9 mouse cellular contexts compared by ENCODE assay signal in genomic region chr11:43492663-43493062, GRCm38 (mm10). TPM values are rescaled to one million over a fixed set of nuclear protein-coding genes. Genes with fewer than 3 reads are reported as not detected.
DNase-seq lines count a peak whose midpoint lies in the region; ATAC-seq and TF ChIP-seq lines count a peak whose summit lies in the region.
"Had no signal": no experiment of that assay in that cellular context is flagged by ENCODE, and none has a peak within 500 bp of the region (broad histone marks: within the 10 kb centered on the region; RNA-seq: fewer than 3 reads in every experiment).

No protein-coding gene starts in this region.

- H3K4me2 ChIP-seq in kidney, embryonic 14.5 days (replicated peaks; ENCODE audit: low read depth, low read length), result no peak overlapping the region
- H3K4me2 ChIP-seq in limb, embryonic 14.5 days (replicated peaks; ENCODE audit: low read depth, low read length, severe bottlenecking), result no peak overlapping the region
- H3K4me2 ChIP-seq in neural tube, embryonic 11.5 days (ENCODE audit: low read depth), result no peak overlapping the region
- H3K4me2 ChIP-seq: embryonic facial prominence, embryonic 12.5 days had no signal

- H3K27ac ChIP-seq in cortical plate, adult 2 months (ENCODE audit: insufficient read depth, low read length), result no peak overlapping the region
- no peak overlapping the region for H3K27ac ChIP-seq in kidney, embryonic 14.5 days (ENCODE audit: low read depth, low read length)
- H3K27ac ChIP-seq in limb, embryonic 14.5 days (replicated peaks; ENCODE audit: low read depth, low read length), result no peak overlapping the region
- H3K27ac ChIP-seq in neural tube, embryonic 11.5 days (ENCODE audit: low read depth, low read length), result no peak overlapping the region
- H3K27ac ChIP-seq in testis, adult 2 months (ENCODE audit: control insufficient read depth, insufficient read depth, low read depth, low read length), result no peak overlapping the region
- H3K27ac ChIP-seq: embryonic facial prominence, embryonic 12.5 days had no signal

- no peaks in the 10 kb centered on the region for H3K4me1 ChIP-seq in cortical plate, adult 2 months (ENCODE audit: control insufficient read depth, insufficient read depth, low read length)
- no peaks in the 10 kb centered on the region for H3K4me1 ChIP-seq in kidney, embryonic 14.5 days (ENCODE audit: control insufficient read depth, insufficient read depth, low read length)
- no peaks in the 10 kb centered on the region for H3K4me1 ChIP-seq in limb, embryonic 14.5 days (ENCODE audit: control insufficient read depth, insufficient read depth, low read length)
- H3K4me1 ChIP-seq in neural tube, embryonic 11.5 days (ENCODE audit: control insufficient read depth, insufficient read depth, low read length), result no peaks in the 10 kb centered on the region
- peaks cover 5% of the 10 kb centered on the region for H3K4me1 ChIP-seq in testis, adult 2 months (ENCODE audit: control insufficient read depth, insufficient read depth, low read length)
- H3K4me1 ChIP-seq: embryonic facial prominence, embryonic 12.5 days had no signal

- peak; percentile 54 for DNase-seq in A20 (ENCODE audit: low read depth, low spot score)
- peak; percentile 71 to 91 for DNase-seq in adrenal gland, adult (ENCODE audit: inconsistent age in 2 of 2, low spot score in 1 of 2)
- peak; percentile 67 to 68 for DNase-seq in gastrocnemius, postnatal 36 days
- peak; percentile 79 for DNase-seq in limb, embryonic 14.5 days (ENCODE audit: low spot score)
- DNase-seq in neural tube, embryonic 11.5 days (ENCODE audit: low spot score), result peak; percentile 73

- H3K9ac ChIP-seq in kidney, embryonic 14.5 days (ENCODE audit: low read depth, low read length), result no peak overlapping the region
- H3K9ac ChIP-seq in limb, embryonic 14.5 days (ENCODE audit: low read depth, low read length, severe bottlenecking), result no peak overlapping the region
- no peak overlapping the region for H3K9ac ChIP-seq in neural tube, embryonic 11.5 days (ENCODE audit: low read length)
- H3K9ac ChIP-seq: embryonic facial prominence, embryonic 12.5 days had no signal

- H3K27me3 ChIP-seq in kidney, embryonic 14.5 days (ENCODE audit: control insufficient read depth, insufficient read depth, low read length), result no peaks in the 10 kb centered on the region
- H3K27me3 ChIP-seq in limb, embryonic 14.5 days (ENCODE audit: control insufficient read depth, insufficient read depth, low read length), result no peaks in the 10 kb centered on the region
- no peaks in the 10 kb centered on the region for H3K27me3 ChIP-seq in neural tube, embryonic 11.5 days (ENCODE audit: control insufficient read depth, insufficient read depth, low read length)
- H3K27me3 ChIP-seq in testis, adult 2 months (ENCODE audit: control insufficient read depth, insufficient read depth, low read length), result no peaks in the 10 kb centered on the region
- H3K27me3 ChIP-seq: embryonic facial prominence, embryonic 12.5 days had no signal

- no peaks in the 10 kb centered on the region for H3K36me3 ChIP-seq in kidney, embryonic 14.5 days (ENCODE audit: control insufficient read depth, insufficient read depth, low read length)
- H3K36me3 ChIP-seq in limb, embryonic 14.5 days (ENCODE audit: control insufficient read depth, insufficient read depth, low read length), result no peaks in the 10 kb centered on the region
- no peaks in the 10 kb centered on the region for H3K36me3 ChIP-seq in neural tube, embryonic 11.5 days (ENCODE audit: control insufficient read depth, insufficient read depth, low read length)
- H3K36me3 ChIP-seq in testis, adult 2 months (ENCODE audit: control insufficient read depth, insufficient read depth, low read length), result no peaks in the 10 kb centered on the region
- H3K36me3 ChIP-seq: embryonic facial prominence, embryonic 12.5 days had no signal

- TF ChIP-seq POLR2A in cortical plate, adult 2 months (IDR thresholded peaks at IDR 0.05; ENCODE audit: extremely low read depth, insufficient read depth, low read length), result no peak
- no peak for TF ChIP-seq POLR2A in limb, embryonic 14.5 days (IDR thresholded peaks at IDR 0.05; ENCODE audit: borderline replicate concordance, extremely low read depth, insufficient read depth, insufficient read length)
- TF ChIP-seq POLR2A in testis, adult 2 months (IDR thresholded peaks at IDR 0.05; ENCODE audit: control insufficient read depth, low read depth, low read length), result no peak

- TF ChIP-seq CTCF in cortical plate, adult 2 months (IDR thresholded peaks at IDR 0.05; ENCODE audit: extremely low read depth, insufficient read depth, low read length), result peak; percentile 91
- peak; percentile 94; the same call in 1 of the 2 replicates for TF ChIP-seq CTCF in testis, adult 2 months (IDR thresholded peaks at IDR 0.05; ENCODE audit: control insufficient read depth, insufficient read depth, insufficient replicate concordance, low read depth, low read length)

- H3K4me3 ChIP-seq in cortical plate, adult 2 months (ENCODE audit: insufficient read depth, low read length), result no peak overlapping the region
- H3K4me3 ChIP-seq in kidney, embryonic 14.5 days (ENCODE audit: low read length), result no peak overlapping the region
- no peak overlapping the region for H3K4me3 ChIP-seq in limb, embryonic 14.5 days (replicated peaks; ENCODE audit: low read length)
- no peak overlapping the region for H3K4me3 ChIP-seq in neural tube, embryonic 11.5 days (ENCODE audit: low read depth, low read length)
- no peak overlapping the region for H3K4me3 ChIP-seq in testis, adult 2 months (ENCODE audit: control insufficient read depth, low read depth, low read length)
- H3K4me3 ChIP-seq: embryonic facial prominence, embryonic 12.5 days had no signal

- intact Hi-C loops in gastrocnemius, postnatal 36 days (cut with DNase I), result loop anchor here (5.0 kb wide), 3 partner anchors 40 to 95 kb away; partner anchors contain the start of gene 4933415A04Rik

- H3K9me3 ChIP-seq in kidney, embryonic 14.5 days (ENCODE audit: control insufficient read depth, low read length), result no peaks in the 10 kb centered on the region
- no peaks in the 10 kb centered on the region for H3K9me3 ChIP-seq in limb, embryonic 14.5 days (ENCODE audit: control insufficient read depth, low read length)
- H3K9me3 ChIP-seq in neural tube, embryonic 11.5 days (ENCODE audit: control insufficient read depth, low read length), result no peaks in the 10 kb centered on the region
- H3K9me3 ChIP-seq: embryonic facial prominence, embryonic 12.5 days had no signal

- peak; percentile 56 for ATAC-seq in kidney, embryonic 14.5 days (ENCODE audit: low FRiP score, low TSS enrichment)
- ATAC-seq in limb, embryonic 14.5 days (ENCODE audit: low FRiP score, low read depth), result peak; percentile 38; the same call in 1 of the 2 replicates
- 0 out of 2 replicates have a peak, but pooled peaks have one; percentile 22 for ATAC-seq in neural tube, embryonic 11.5 days (ENCODE audit: insufficient read depth, low FRiP score, low TSS enrichment)

- WGBS in kidney, embryonic 14.5 days, result 30% methylated on average over 7 of the region's 7 CpGs
- whole genome bisulfite sequencing in limb, embryonic 14.5 days, result 29% methylated on average over 7 of the region's 7 CpGs
- WGBS in neural tube, embryonic 11.5 days, result 35% methylated on average over 7 of the region's 7 CpGs

RNA-seq across cellular contexts. Expression of gene C1qtnf2, which starts 18.6 kb away (rescaled TPM):
- polyA plus RNA-seq in cortical plate, adult 2 months (2012; rRNA removed), result 2.1 and 3.7 TPM in 2 replicates
- total RNA-seq in gastrocnemius, postnatal 36 days (2021), result 1 to 10 TPM; 3.0 to 3.8 TPM
- 13.4 and 17.9 TPM in 2 replicates for polyA plus RNA-seq in kidney, embryonic 14.5 days (2014; fragmentation: Nextera tagmentation; extraction: Ambion mirVana)
- polyA plus RNA-seq in limb, embryonic 14.5 days (2012; rRNA removed), result 32.7 and 32.9 TPM in 2 replicates
- 40.3 and 46.1 TPM in 2 replicates for polyA plus RNA-seq in limb, embryonic 14.5 days (2014; fragmentation: Nextera tagmentation; extraction: Ambion mirVana)
- 1.5 and 1.9 TPM in 2 replicates for polyA plus RNA-seq in neural tube, embryonic 11.5 days (2014; fragmentation: Nextera tagmentation; extraction: Ambion mirVana)
- polyA plus RNA-seq in testis, adult 2 months (2012; rRNA removed), result 1.3 and 1.4 TPM in 2 replicates

RNA-seq across cellular contexts. Expression of gene Ccnjl, which starts 35.9 kb away (rescaled TPM):
- 1.7 and 2.3 TPM in 2 replicates for polyA plus RNA-seq in cortical plate, adult 2 months (2012; rRNA removed)
- total RNA-seq in gastrocnemius, postnatal 36 days (2021), result under 1 TPM; 0.12 to 0.13 TPM
- polyA plus RNA-seq in kidney, embryonic 14.5 days (2014; fragmentation: Nextera tagmentation; extraction: Ambion mirVana), result 25.8 and 31.1 TPM in 2 replicates
- 5.1 and 5.9 TPM in 2 replicates for polyA plus RNA-seq in limb, embryonic 14.5 days (2012; rRNA removed)
- 7.7 and 11.5 TPM in 2 replicates for polyA plus RNA-seq in limb, embryonic 14.5 days (2014; fragmentation: Nextera tagmentation; extraction: Ambion mirVana)
- 44.0 and 45.2 TPM in 2 replicates for polyA plus RNA-seq in neural tube, embryonic 11.5 days (2014; fragmentation: Nextera tagmentation; extraction: Ambion mirVana)
- 2.4 and 2.8 TPM in 2 replicates for polyA plus RNA-seq in testis, adult 2 months (2012; rRNA removed)

RNA-seq across cellular contexts. Expression of gene Slu7, which starts 59.1 kb away (rescaled TPM):
- polyA plus RNA-seq in cortical plate, adult 2 months (2012; rRNA removed), result 20.1 and 20.9 TPM in 2 replicates
- total RNA-seq in gastrocnemius, postnatal 36 days (2021), result 10 to 100 TPM; 25.2 to 32.2 TPM
- polyA plus RNA-seq in kidney, embryonic 14.5 days (2014; fragmentation: Nextera tagmentation; extraction: Ambion mirVana), result 58.2 and 65.2 TPM in 2 replicates
- polyA plus RNA-seq in limb, embryonic 14.5 days (2012; rRNA removed), result 8.2 and 15.5 TPM in 2 replicates
- 48.2 and 52.1 TPM in 2 replicates for polyA plus RNA-seq in limb, embryonic 14.5 days (2014; fragmentation: Nextera tagmentation; extraction: Ambion mirVana)
- 63.8 and 65.3 TPM in 2 replicates for polyA plus RNA-seq in neural tube, embryonic 11.5 days (2014; fragmentation: Nextera tagmentation; extraction: Ambion mirVana)
- polyA plus RNA-seq in testis, adult 2 months (2012; rRNA removed), result 5.0 and 6.2 TPM in 2 replicates
